Mouse (Mus musculus) ES-Bruce4 (cell line): Measurements from ENCODE around the gene Chchd3.

Source experiments
- CTCF ChIP-seq: IDR thresholded peaks from one replicate; pipeline ENCODE4 v1.8.1; 2011; ENCODE audit warnings: low read depth, low read length
- EP300 ChIP-seq: IDR thresholded peaks from 2 replicates; pipeline ENCODE4 v1.6.1; 2011; ENCODE audit warnings: low read depth, low read length; ENCODE audit not compliant: insufficient read depth
- POLR2A ChIP-seq: IDR thresholded peaks from one replicate; pipeline ENCODE4 v1.8.1; 2011; ENCODE audit warnings: low read length; ENCODE audit not compliant: insufficient read depth

DNA sequence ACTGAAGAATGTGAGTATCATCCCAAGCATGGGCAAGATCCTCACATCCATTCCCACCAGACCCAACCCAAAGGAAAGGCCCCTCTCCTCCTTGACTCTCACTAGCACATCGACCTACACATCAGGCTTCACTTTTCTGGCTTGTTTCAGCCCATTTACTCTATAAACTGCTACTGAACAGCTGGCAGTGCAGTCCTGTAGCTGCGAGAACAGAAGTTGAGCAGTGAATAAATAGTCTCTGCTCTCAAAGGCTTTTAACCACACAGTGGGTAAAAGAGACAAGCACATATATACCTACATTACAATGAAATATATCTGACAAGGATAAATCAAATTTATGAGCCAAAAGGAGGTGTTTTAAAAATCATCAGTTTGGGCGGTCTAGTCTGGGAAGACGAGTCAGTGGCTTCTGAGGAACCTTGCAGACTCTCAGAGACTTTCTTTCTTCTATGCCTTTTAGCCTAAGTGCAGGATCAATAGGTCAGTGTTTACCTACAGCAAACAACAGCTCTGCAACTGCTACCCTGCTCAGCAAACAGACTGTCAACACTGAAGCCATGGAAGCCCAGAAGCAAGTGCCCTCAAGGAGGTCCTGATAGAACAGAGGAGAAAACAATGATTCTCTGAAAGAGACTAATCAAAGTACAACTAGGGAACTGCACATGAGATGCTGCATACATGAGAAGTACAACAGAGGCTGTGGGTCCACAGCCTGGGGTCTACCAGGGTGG, 19.5 kb downstream of the Chchd3 start:
- TF ChIP-seq CTCF (no peak), POLR2A (no peak), EP300 (no peak)
